Mouse (Mus musculus) large intestine, adult 2 months (tissue): ENCODE results near the gene Eif4a1. TPM values are rescaled to one million over a fixed set of nuclear protein-coding genes. Genes with fewer than 3 reads are reported as not detected.

Experiments
- DNase-seq: peaks from one replicate; pipeline ENCODE4 v3.0.0-alpha.2; 2012; ENCODE audit warnings: low read depth, low spot score
- WGBS: fragments of 180-500 bp; shearing (Covaris S2); methylation state at CpG from one replicate; pipeline ENCODE4 v1.1.7; 2018; 5-methylcytosine and 5-hydroxymethylcytosine counted together
- polyA plus RNA-seq: library from polyadenylated mRNA; depleted of rRNA; stranded (reverse); fragments of >200 nt; gene quantifications from 2 replicates; pipeline ENCODE4 v1.2.3, GENCODE M21; 2012

Gene Eif4a1
- polyA plus RNA-seq, 1 experiment = 354 TPM

- under 1% methylated on average over 80 of the region's 80 CpGs for WGBS
- DNase-seq = peak; percentile 80
These were observed 9.3 kb upstream of the Eif4a1 start, which contains the start of gene Senp3 for GRCm38 (mm10) chr11:69681314-69682208. TSS of gene Senp3 (minus strand) at chr11:69682084.

DNA sequence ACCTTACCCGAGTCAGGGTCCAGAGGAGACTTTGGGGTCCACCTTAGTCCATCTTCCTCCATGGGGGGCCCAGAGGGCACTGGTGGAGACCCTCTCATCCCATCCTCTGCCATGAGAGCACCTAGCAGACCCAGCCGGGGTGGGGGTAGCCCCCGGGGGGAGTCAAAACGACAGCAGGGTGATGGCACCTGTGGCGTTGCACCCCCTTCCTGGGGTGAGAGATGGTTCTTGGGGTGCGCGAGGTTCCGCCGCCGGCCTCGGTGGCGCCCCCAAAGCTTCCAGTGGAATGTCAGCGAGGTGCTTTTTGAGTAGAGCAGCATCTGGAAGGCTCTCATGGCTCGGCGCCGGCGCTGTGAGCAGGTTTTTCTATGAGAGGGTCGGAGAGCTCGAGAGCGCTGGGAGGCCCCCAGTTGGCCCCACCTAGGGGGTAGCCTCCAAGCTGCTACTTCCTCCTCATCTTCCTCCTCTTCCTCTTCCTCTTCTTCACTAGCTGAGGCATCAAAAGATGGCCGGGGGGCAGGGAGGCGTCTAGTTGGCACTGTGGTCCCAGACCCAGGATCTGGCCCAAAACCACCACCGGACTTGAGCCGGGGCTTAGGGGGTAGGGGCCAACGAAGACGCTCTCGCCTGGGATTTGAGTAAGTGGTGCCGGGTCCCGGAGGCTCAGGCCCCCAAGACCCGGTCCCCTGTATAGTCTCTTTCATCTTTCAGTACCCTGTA, 8.1 kb upstream of the Eif4a1 start:
- 88% methylated on average over 30 of the region's 30 CpGs for WGBS
- no peak for DNase-seq

GRCm38 (mm10) chr11:69679144-69679543, 6.9 kb upstream of the Eif4a1 start:
- no peak for DNase-seq
- 85% methylated on average over 2 of the region's 2 CpGs for WGBS

DNA sequence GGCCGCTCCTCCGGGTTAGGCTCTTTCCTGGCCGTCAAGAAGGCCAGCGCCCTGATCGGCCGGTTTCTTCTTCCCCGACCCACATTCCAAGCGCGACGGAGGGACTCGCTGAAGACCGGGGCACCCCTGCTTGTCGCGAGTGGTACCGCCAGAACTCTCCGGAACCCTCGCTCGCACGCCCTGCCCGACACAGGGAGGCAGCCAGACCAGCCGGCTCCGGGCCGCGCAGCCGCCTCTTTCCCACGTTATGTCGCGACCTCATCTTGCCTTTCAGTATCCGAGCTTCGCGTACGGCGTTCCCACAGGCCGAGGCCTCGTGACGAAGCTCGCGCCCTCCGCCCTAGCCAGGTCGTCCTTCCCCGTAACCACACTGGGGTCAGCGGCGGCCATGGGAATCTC, 498 bp downstream of the Eif4a1 start:
- WGBS = under 1% methylated on average over 43 of the region's 43 CpGs
- no peak for DNase-seq

GRCm38 (mm10) chr11:69670786-69671725, 1.2 kb downstream of the Eif4a1 start:
- DNase-seq = peak; percentile 66
- WGBS = 1% methylated on average over 61 of the region's 61 CpGs

DNA sequence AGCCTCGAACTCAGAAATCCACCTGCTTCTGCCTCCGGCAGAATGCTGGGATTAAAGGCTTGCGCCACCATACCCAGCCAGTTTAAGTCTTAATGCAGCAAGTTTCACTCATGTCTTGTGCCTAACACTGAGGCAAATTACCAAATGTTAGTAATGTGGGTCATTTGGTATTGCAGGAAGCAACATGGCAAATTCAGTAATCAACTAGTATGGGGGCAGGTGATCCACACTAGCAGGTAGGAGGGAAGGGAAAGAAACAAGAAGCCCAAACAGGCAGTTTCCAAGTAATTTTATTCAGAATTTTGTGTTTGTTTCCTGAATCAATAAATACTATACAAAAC, 5.6 kb downstream of the Eif4a1 start:
- DNase-seq = no peak
- WGBS = 83% methylated on average over 3 of the region's 3 CpGs

- no peak for DNase-seq
- WGBS = 31% methylated on average over 7 of the region's 7 CpGs
These were observed 6.1 kb downstream of the Eif4a1 start, which contains the start of gene Cd68 for GRCm38 (mm10) chr11:69665961-69666664. TSS of gene Cd68 (minus strand) at chr11:69666153.

DNA sequence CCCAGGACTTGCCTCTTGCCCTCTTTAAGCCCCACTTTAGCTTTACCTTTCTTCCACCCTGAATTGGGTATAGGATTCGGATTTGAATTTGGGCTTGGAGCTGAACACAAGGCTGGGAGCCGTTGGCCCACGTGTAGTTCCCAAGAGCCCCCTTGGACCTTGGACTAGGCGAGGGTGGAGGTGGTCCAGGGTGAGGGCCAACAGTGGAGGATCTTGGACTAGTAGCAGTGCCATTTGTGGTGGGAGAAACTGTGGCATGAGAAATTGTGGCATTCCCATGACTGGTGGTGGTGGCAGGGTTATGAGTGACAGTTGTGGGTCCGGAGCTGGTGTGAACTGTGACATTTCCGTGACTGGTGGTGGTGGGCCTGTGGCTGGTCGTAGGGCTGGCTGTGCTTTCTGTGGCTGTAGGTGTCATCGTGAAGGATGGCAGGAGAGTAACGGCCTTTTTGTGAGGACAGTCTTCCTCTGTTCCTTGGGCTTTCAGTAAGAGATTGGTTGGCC, 6.7 kb downstream of the Eif4a1 start:
- no peak for DNase-seq
- 69% methylated on average over 9 of the region's 9 CpGs for WGBS

- no peak for DNase-seq
- 85% methylated on average over 7 of the region's 7 CpGs for WGBS
These were observed 7.4 kb downstream of the Eif4a1 start for GRCm38 (mm10) chr11:69664841-69665240.

DNA sequence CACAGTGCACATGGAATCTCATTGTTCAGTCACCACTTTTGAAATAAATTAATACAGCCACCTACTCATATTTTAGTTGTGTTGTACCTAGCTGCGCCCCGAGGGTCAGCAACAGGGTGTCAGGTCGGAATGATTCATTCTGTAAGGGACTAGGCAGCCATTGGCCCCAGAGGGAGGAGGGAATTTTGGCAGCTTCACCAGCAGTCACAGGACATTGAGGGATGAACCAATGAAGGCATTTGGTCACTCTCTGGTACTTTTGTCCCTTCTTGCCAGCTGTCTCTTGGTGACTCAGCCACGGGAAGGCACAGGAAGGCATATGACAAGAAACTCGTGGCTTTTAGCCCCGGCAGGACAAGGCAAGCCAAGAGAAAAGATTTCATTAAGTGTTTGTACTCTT, 8.4 kb downstream of the Eif4a1 start:
- DNase-seq = no peak

DNA sequence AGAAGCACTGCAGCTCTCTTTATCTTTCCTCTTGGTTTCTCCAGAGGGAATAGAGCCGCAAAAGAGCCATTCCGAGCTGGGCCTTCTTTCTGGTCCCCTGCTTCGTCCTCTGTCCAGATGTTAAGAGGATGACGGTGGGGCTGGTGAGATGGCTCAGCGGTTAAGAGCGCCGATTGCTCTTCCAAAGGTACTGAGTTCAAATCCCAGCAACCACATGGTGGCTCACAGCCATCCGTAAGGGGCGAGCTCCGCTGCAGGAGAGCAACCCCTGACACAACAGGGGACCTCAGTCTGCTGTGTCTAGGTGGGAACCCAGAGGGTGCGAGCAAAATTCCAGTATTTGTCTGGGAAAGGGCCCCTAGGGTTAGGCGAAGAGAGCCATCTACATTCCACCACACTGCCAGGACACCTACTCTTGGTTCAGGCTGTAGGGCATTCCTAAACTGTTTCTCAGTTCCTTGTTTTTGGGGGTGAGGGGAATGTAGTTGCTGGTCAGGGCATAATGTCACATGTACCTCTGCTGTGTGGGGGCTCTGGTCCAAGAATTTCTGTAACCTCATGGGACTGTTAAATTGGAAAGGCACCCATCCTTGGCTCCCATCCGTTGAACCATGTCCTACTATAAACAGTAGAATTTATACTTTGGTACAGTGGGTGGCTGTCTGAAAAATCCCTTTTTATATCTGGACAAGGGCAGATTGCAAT, 9.1 kb downstream of the Eif4a1 start:
- 60% methylated on average over 13 of the region's 13 CpGs for WGBS
- DNase-seq = no peak

More for the DNA sequence above, 8.4 kb downstream of the Eif4a1 start:
- WGBS = 61% methylated on average over 6 of the region's 6 CpGs

DNA sequence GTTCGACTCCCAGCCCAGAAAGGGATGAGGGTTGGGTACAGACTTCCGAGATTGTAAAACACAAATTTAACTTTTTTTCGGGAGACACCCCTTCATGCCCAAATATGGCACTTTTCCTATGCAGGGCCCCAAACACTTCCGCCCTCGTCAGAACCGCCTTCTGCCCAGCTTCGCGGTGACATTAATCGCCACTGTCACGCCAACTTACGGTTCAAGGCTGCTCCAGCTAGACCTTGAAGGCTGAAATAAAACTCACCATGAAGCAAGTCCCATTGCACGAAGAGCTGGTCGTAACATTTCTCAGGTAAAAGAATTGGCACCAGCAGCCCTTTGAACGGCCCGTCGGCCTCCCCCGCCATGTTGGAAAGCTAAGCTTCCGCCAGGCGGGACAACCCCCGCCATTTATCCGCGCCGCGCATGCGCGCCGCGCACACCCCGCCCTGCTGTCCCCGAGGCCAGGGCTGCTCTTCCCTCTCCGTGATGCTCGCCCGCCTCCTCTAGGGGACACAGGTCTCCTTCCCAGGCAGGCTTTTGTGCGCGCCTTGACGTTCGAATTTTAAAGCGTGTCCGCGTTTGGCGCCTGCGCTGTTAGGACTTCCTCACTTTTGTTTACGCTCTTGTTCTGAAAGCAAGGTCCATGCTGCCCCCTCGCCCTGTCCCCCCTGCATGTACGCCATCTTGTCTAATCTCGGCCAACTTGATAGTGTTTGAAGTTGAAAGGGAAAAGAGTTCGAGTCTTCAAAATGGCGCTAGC, 9.8 kb downstream of the Eif4a1 start, which contains the start of gene Mpdu1:
Gene Mpdu1 (minus strand): TSS at position 430 of the 754 bp plus-strand sequence.
- peak; percentile 82 for DNase-seq
- under 1% methylated on average over 48 of the region's 48 CpGs for WGBS

GRCm38 (mm10) chr11:69661221-69661881, 10.9 kb downstream of the Eif4a1 start:
- 22% methylated on average over 3 of the region's 3 CpGs for WGBS
- DNase-seq = no peak

DNA sequence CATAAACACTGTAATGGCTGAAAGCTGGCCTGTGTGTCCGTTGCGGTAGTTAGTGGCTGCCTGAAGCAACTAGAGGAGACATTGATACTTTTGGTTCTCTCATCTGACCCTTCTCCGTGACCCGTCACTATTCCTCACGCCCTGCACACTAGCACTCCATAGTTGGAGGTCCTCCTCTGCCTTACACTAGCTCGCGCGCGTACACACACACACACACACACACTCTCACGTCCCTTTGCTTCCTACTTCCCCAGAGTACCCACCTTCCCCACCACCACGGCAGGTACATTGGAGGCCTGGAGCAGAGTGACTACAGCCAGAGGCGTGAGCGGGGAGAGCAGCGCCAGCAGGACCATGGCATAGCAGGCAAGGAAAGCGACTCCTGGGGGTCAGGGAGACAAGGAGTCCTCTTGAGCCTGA, 14.8 kb downstream of the Eif4a1 start:
- 84% methylated on average over 15 of the region's 15 CpGs for WGBS
- DNase-seq = no peak

GRCm38 (mm10) chr11:69656617-69657461, 15.4 kb downstream of the Eif4a1 start:
- DNase-seq = no peak
- WGBS = 73% methylated on average over 10 of the region's 10 CpGs

DNA sequence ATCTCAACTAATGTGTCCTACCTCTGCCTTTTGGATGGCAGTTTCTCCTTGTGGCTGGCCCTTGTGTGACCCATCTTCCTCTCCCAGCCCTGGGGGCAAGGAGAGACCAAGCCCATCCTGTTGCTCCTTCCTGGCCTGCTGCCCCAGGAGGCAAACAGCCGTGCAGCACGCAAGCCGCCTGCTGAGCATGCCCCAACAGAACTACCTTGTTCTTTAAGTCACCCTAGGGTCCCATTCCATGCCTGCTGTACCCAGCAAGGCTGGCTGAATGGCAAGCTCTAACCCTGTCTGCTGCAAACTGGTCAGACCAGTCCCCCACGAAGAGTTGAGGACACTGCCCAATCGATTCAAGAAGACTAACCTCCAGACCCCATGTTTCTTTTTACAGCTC, 16.2 kb downstream of the Eif4a1 start:
- WGBS = 65% methylated on average over 5 of the region's 5 CpGs
- DNase-seq = no peak
